Mouse (Mus musculus) spleen, postnatal 10 days (tissue): ENCODE measurements around the gene Zic2.

Experiments used
- DNase-seq, 2 experiments: peaks; one replicate each; pipeline ENCODE4 v3.0.0; 2021 to 2022; ENCODE audit warnings: low spot score in 2 of 2

The Zic2 gene

DNA sequence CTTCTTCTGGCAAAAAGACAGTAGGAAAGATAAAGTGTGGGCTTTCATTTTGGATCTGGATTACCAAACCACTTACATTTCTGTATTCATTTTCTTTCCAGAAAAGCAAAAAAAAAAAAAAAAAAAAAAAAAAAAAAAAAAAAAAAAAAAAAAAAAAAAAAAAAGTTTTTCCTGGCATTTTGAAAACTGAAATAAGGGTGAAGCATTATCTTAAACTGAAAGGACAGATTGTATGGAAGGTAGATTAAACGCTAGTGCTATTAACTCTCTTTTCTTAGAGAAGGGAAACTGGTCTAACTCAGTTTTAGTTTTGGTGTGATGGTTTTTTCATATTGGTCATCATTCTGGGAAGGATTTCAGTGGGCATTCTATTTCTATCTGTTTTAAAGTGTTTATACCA, 16.8 kb downstream of the Zic2 start:
- no peak for DNase-seq

DNA sequence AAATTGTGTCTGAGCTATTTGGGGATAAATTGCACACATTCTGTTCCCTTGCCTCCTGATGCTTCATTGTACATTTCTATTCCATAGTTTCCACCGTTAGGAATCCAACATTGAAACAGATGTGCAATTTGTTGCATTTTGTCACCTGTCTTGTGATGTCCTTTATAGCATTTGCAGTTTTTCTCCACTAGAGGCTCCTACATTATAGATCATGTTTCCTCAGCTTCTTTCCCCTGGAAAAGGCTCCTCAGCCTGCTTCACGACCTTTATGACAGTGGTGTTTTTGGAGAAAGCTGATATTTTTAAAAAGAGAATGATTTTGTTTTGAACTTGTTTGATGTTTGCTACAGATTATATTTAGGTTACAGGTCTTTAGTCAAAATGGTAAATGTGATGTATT, 33.8 kb downstream of the Zic2 start:
- DNase-seq, result no peak

DNA sequence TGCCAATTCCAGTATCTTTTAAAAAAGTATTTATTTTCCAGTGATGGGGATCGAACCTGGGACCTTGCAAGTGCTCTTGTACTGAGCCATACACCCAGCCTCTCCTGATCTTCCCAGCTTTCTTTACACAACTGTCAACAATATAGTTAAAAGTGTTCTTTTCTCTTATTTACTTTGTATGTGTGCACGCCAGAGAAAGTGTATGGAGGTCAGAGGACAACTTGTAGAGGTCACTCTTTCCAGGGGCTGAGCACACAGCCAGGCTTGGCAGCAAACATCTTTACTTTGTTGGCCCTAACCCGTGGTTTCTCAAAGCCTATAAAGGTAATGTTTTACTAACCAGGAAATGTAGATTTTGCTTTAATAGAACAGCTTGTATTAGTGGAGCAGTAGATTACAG, 36.3 kb downstream of the Zic2 start:
- no peak for DNase-seq

DNA sequence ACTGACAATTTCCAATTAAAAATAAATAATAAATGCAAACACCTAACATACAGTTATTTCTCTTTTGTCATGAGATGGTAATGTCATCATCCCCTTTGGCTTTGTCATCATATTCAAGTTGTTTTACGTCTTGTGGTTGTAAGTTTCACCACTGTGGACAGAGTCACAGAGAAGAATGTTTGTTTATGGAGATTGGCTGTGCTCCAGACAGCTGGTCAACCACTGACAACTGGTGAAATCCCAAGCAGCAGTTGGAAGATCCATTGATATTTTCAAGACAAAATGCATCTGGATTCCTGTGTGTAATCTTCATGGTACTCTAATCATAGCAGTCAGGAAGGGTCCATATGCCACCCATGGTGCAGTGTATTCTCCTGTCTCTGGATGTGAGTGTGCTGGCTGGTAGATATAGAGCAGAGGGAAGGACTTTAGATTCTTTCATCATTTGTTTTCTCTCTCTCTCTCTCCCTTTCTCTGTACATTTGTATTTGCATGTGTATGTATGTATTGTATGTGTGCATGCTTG, 38.3 kb downstream of the Zic2 start:
- DNase-seq, result no peak

DNA sequence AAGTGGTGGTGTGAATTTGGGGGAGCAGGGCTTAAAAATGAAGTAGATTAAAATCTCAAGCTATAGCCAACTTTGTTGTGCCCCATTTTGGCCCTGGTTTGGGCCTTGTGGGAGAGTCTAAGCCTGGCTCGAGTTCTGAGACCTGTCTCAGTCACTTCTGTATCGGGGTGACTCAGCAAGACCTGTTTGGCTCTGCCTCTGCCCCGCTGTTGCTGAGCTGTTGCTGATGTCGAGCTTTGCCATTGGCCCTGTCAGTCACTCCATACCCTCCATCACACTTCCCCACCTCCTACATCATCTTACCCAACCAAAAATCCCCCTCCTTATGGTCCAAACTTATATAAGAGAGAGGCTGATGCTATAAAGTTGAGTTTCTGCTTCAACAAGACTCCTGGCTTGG, 53.2 kb downstream of the Zic2 start:
- DNase-seq, result no peak
